Mouse (Mus musculus): ENCODE results near the gene Olfr763.
"Not testable (repeated sequence)": the region's sequence is repeated elsewhere in the genome, so short reads cannot be mapped to it uniquely, and the experiment has no call there.

Gene Olfr763

DNA sequence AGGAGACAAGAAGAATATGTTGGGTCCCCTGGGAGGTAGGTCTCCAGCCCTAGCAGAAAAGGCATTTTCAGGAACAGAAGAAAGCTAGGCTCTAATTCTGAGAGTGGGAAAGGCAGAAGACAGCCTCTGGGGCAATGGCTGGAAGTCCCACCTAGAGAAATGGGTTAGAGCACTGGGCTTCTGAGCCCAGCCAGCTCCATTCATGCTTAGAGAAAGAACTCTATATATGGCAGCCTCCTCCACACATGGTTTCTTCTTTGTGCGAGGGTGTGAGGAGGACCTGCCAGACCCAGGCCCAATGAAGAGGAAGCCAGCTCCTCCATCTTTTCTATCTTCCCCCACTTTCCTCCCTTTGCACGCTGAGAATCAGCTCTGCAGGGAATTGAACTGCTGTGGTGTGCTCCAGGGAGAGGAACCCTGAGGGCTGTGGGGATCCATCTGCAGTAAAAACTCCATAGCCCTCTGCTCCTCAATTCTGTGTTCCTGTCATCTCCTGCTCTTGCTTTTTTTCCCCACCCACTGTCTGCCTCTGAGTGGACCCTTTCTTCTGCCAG is at the start of gene Olfr763:
Gene Olfr763 (plus strand): TSS at position 504 of the 554 bp plus-strand sequence.
- DNase-seq (ENCODE audit: low spot score in 2 of 2): no peak

DNA sequence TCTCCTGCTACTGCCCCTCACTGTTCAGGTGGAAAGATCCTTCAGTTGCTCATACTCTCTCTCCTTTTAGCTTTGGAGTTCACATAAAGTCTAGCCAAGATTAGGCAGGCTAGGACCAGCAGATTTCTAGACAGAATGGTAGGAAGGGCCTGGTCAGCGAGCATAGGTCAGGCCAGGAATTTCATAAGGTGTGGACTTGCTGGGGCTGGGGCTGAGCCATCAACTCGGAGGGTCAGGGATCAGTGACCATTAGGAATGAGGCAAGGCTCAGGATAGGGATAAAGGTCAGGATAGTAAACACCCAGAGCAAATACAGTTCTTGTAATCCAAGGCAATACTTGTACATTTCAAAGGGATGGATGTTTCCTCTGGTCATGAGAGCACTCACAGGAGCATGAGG is 45.6 kb upstream of the Olfr763 start:
- DNase-seq (ENCODE audit: low spot score in 2 of 2): no peak

DNA sequence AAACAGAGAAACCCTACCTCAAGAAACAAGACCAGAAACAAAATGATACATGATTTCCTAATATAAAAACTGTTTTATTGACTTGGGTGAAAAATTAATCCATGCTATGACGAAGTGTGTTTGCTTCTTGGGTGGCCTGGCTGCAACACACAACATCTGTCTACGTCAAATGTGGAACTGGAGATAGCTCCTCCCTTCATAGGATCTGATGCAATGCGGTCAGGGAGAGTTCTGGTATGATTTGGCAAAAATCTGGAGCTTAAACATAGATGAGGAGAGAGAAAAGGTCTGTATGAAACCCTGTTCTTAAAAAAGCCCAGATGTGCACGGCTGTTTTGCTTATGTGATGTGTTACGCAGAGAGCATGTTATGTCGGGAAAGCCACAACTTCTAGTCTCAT is 44.7 kb upstream of the Olfr763 start:
- DNase-seq (ENCODE audit: low spot score in 2 of 2): no peak

DNA sequence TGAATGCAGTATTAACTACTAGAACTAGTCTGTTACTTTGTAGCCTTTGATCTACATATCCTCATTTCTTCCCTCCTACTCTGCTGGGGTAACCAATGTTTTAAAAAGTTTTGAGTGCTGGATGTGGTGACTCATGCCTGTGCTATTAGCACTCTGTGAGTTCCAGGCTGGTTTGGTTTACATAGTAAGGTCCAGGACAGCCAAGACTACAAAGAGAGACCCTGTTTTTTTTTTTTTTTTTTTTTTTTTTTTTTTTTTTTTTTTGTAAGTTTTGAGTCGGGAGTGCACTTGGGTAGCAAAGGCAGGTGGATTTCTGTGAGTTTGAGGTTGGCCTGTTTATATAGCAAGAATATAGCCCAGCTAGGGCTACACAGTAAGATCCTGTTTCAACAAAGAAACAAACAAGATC is 42.2 kb upstream of the Olfr763 start:
- DNase-seq (ENCODE audit: low spot score in 2 of 2): no peak

DNA sequence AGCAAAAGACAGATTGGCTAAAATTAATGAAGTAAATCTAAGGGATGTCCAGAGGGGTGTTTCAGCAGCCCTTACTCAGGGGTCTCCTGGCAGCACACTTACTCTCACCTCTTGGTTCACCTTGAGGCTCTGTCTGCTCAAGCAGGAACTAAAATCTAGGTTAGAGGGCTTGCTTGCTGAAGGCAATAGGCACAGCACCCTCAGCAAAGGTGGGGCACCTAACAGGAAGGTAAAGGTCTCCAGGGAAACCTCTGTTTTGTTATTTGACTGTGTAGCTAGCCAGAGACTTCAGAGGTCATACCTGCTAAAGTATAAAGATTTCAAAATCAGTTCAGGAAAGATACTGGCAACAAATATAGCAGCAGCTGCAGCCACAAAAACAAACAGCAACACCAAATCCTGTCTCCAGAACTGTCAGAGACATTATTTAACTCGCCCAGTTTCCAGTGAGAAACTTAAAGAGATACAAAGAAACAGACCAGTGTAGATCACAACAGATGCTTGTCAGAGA is 39.8 kb upstream of the Olfr763 start:
- no peak for DNase-seq (ENCODE audit: low spot score in 2 of 2)

DNA sequence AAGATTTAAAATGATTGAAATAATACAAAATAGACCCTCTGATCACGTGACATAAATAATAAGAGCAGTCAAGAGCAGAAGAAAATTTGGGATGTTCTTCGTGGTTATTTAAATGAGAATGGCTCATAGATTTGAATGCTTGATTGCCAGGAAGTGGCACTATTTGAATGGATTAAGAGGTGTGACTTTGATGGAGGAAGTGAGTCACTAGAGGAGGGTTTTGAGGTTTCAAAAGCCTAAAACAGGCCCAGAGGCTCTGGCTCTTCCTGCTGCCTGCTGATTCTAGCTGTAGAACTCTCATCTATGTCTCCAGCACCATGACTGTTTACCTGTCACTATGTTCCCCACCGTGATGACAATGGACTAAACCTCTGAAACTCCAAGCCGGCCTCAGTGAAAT is 37.8 kb upstream of the Olfr763 start:
- no peak for DNase-seq (ENCODE audit: low spot score in 2 of 2)

DNA sequence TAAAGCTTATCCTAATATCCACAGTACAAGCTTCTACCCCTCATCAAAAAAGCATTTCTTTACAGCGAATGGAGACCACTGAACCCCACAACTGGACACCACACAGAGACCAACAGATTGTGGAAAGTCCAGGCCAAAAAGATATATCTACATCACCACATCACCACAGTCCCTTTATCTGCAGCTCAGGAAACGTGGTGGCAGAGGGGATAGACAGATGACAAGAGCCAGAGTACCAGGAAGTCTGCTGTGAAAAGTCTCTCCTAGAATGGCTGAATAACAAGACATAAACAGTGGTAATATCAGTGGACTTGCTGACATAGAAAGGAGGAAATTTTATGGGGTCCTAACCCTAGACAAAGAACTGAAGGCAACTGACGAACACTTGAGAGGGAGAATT is 34.2 kb upstream of the Olfr763 start:
- no peak for DNase-seq (ENCODE audit: low spot score in 2 of 2)

DNA sequence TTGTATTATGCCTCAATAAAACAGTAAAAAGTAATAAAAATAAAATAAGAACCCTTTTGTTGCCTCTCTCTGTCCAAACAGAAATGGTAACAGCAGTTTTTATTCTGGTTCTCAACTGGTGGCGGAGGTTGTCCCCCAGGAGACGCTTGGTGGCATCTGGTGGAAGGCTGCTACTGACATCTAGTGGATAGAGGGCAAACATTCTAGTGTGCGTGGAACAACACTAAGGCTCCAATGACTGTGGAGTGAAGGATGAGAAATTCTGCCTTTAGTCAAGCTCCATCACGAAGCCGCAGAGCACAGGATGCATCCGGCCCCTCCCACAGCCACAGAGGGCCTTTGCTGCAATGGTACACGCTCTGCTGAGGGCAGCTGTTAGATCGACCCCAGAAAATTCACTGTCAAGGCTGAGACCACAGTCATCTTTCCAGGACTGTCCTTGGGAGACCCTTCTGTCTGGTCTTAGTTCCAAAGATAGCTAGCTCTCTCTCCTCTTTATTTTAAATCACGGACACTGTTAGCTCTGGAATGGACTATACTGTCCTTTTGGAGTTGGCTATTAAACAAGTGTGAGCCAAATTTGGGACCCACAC is 33.0 kb upstream of the Olfr763 start:
- peak; percentile 27 to 51 for DNase-seq (ENCODE audit: low spot score in 2 of 2)

DNA sequence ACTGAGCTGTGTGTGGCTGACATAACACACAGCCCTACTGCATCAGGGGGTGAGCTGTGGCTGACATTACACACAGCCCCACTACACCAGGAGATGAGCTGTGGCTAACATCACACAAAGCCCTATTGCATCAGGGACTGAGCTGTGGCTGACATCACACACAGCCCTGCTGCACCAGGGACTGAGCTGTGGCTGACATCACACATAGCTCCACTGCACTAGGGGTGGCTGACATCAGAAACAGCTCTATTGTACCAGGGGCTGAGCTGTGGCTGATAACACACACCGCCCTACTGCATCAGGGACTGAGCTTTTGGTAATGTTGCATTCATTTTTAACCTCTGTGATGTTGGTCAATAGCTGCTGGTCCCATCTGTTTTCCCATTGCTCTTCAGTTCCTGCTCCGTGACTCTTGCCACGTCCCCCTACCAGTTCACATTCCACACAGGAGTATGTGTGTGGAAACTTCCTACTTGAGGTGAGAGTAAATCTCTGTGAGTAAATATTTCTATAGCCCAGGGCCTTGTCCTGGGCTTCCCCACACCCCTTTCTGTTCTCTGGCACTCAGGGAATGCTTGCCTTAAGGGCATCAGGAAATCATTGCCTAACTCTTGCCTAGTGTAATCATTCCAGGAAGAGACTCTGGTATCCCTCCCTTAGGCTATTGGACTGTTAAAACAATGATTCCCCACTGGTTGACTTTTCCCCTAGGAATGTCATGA is 29.8 kb upstream of the Olfr763 start:
- no peak for DNase-seq (ENCODE audit: low spot score in 2 of 2)

DNA sequence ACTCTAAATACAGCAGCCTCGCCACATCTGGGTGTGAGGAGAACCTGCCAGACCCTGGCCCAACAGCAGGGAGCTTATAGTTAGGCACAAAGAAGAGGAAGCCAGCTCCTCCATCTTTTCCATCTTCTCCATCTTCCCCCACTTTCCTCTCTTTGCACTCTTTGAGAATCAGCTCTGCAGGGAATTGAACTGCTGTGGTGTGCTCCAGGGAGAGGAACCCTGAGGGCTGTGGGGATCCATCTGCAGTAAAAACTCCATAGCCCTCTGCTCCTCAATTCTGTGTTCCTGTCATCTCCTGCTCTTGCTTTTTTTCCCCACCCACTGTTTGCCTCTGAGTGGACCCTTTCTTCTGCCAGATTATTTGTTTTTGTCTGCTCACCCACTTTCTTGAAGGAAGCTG is 21.5 kb upstream of the Olfr763 start, which contains the start of gene Olfr9:
Gene Olfr9 (plus strand): TSS at position 301 of the 400 bp plus-strand sequence.
- DNase-seq (ENCODE audit: low spot score in 2 of 2): not testable (repeated sequence)

DNA sequence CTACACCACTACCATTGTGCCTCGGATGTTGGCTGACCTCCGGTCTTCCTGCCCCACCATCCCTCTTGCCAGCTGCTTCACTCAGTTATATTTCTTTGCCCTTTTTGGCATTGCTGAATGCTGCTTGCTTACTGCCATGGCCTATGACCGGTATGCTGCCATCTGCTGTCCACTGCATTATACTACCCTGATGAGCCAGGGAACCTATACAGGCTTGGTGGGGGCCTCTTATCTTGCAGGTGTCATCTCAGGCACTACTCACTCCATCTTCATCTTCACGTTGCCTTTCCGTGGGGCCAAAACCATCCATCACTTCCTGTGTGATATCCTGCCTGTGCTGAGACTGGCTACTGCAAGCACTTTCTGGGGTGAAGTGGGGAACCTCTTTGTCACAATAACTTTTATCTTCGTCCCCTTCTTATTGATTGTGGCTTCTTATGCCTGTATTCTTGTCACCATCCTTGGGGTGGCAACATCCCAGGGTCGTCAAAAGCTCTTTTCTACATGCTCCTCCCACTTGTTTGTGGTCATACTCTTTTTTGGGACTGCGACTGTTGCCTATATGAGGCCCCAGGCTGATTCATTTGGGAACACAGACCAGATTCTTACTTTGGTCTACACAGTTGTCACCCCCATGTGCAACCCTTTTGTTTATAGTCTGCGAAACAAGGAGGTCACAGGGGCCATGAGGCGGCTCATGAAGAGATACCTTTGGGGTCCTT is 20.3 kb upstream of the Olfr763 start:
- not testable (repeated sequence) for DNase-seq (ENCODE audit: low spot score in 2 of 2)

DNA sequence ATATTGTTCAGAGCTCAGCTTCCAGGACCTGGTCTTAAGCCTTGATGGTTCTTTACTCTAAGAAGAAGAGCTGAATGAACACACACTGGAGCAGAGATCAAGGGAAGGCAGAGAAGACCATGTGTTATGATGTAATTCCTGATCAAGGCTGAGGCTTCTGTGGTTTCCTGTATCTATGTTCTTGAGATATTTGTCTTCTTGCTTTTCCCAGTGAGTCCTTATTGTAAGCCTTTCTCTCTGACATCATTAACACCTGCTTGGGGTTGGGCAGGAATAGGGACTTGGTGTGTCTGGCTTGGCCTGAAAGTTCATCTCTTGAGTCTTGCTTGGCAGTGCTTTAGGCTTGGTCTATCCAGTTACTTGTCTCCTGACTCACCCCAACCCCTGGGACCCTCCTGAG is 19.6 kb upstream of the Olfr763 start:
- no peak for DNase-seq (ENCODE audit: low spot score in 2 of 2)

DNA sequence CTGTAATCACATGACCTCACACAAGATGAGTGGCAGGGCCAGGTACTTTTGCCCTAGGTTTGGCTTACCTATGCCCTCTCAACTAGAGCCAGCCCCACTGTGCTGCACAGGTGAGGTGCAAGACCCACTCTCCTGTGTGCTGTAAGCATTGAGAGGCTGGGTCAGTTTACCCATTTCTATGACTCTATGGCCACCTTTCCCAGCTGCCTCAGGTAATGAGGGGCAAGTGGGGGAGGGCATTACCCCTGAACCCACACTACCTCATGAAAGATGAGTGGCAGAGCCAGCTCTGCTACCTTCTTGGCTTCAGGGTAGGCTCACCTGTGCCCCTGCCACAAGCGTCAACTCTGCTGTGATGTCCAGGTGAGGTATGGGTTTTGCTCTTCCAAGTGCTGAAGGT is 14.8 kb upstream of the Olfr763 start:
- DNase-seq (ENCODE audit: low spot score in 2 of 2): no peak

DNA sequence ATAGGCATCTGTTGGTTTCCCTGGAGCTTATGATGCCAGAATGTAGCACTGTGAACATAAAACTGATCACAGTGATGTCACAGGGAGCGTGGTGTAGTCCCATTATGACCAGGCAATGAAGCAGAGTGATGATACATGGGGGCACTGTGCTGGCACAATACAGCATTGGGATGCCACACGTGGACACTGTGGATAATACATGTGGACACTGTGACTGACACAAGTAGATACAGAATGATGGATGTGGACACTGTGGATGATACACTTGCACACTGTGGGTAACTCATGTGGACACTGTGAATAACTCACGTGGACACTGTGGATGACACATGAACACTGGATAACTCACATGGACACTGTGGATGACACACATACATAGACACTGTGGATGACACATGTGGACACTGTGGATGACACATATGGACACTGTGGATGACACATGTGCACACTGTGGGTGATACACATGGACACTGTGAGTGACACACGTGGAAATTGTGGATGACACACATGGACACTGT is 14.0 kb upstream of the Olfr763 start:
- no peak for DNase-seq (ENCODE audit: low spot score in 2 of 2)

DNA sequence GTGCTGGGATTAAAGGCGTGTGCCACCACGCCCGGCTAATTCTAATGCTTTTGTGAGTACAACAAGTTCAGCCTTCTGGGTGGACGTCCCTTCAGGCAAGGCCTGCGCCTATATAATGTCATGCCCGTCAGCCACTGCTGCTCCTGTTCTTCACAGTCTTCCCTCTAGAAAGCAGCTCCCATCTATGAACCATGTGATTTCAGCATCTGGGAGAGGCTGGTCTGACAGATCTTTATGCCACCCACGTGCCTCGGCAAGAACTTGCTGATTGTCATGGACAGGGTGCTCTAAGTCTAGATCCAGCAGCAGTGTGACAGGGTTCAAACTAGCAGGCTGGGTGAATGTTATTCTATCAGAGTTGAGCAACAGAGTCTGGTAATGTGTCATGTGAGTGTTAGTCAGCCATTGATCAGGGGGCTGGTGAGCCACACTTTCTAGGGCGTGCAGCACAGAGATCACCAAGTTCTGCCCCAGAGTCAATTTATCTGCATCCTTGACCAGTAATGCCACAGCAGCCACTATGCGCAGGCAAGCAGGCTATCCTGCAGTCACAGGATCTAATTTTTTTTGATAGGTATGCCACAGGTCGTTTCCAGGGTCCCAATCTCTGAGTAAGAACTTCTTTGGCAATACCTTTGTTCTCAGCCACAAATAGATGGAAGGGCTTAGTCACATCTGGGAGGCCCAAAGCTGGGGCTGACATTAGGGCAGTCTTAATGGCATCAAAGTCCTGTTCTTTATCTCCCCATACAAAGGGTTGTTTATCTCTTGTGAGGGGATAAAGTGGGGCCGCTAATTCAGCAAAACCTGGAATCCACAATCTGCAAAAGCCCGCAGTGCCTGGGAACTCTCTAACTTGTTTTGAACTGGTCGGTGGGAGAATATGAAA is 6.3 kb upstream of the Olfr763 start:
- no peak for DNase-seq (ENCODE audit: low spot score in 2 of 2)

DNA sequence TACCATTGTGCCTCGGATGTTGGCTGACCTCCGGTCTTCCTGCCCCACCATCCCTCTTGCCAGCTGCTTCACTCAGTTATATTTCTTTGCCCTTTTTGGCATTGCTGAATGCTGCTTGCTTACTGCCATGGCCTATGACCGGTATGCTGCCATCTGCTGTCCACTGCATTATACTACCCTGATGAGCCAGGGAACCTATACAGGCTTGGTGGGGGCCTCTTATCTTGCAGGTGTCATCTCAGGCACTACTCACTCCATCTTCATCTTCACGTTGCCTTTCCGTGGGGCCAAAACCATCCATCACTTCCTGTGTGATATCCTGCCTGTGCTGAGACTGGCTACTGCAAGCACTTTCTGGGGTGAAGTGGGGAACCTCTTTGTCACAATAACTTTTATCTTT is 920 bp downstream of the Olfr763 start:
- DNase-seq (ENCODE audit: low spot score in 2 of 2): not testable (repeated sequence)

DNA sequence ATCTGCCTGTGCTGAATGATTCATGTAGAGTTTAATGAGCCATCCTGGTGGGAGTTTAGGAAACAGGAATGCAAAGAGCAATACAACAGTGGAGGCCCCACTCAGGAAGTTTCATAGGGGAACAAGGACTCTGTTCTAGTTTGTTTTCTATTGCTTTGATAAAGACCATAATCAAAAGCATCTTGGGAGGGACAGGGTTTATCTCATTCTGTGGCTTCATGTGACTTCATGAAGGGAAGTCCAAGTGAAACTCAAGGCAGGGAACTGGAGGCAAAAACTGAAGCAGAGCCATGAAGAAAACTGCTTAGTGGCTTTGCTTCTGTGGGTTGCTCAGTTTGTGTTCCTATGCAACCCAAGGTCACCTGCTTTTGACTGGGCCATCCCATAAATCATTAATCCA is 3.9 kb downstream of the Olfr763 start:
- no peak for DNase-seq (ENCODE audit: low spot score in 2 of 2)

DNA sequence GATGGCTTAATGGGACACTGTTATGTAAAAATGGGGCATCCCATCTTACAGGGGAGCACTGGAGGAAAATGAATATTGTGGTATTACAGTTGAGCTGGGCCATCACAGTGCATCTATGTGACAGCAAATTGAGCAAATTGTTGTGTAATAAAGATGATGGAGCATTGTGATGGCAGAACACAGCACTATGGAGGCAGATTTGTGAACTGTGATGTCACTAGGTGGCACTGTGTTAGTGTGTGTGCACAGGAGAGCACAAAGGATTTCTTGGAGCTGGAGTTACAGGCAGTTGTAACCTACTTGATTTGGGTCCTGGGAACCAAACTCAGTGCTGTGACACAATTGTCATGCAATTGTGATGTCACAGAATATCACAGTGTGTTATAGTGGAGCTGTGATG is 12.7 kb downstream of the Olfr763 start:
- no peak for DNase-seq (ENCODE audit: low spot score in 2 of 2)

DNA sequence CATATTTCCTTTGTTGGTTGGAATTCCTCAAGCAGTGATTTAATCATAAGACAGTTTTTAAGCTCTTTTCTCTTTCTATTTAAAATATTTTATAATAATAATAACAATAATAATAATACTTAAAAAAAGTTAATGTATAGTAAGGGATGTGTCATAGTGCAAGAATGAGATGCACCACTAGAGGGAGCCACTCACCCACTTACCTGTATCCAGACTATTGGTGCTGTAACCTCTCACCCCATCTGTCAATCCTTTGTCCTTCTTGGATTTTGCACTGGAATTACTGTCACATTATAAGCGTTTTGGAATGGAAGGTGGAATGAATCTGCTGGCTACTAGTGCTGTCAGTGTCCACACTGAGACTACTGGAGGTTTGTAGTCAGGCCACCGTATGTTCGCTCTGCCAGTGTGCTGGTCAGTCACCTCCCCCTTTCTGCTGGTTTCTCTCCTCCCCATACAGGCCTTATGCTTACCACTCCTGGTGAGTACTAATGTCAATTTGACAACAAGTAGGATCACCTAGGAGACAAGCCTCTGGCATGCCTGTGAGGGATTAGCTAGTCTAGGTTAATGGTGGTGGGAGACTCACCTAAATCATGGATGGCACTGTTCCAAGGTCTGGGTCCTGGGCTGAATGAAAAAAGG is 15.5 kb downstream of the Olfr763 start:
- DNase-seq (ENCODE audit: low spot score in 2 of 2): peak; percentile 1 to 3

DNA sequence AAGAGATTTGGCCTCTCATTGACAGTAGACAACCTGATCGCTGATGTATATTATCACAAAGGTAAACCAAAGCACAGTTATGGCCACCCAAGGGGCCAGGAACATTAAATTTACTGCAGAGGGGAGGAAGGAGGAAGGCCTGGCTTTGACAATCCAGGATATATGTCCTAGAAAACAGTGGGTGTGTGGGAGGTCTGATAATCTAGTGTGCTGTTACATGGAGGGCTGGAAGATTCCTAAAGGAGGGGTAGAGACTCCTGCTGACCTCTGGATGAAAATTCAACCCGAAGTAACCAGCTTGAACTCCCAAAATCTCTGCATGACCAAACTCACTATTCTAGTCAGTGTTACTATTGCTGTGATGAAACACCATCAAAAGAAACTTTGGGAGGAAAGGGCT is 17.8 kb downstream of the Olfr763 start:
- DNase-seq (ENCODE audit: low spot score in 2 of 2): no peak

DNA sequence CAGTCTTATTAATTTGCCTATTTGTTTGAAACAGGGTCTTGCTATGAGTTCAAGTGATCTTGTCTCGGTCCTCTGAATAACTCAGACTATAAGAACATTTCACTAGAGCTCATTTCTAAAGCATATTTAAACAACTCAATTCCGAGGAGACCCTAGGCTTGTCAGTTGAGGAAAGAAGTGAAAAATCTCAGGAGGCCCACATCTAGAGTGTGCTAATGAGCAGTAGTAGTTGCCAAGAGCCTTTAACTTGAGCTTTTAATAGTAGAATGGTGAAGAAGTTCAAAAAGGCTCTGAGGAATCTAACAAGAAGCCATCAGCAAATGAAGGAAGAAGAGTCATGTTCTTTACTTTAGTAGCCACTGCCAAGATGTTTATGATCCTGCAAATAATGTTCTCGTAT is 29.2 kb downstream of the Olfr763 start, which contains the start of gene Olfr764-ps1:
Gene Olfr764-ps1 (minus strand): TSS at position 101 of the 400 bp plus-strand sequence.
- DNase-seq (ENCODE audit: low spot score in 2 of 2): no peak
